Comparison of ENCODE assay signal across 8 mouse cellular contexts in the genomic region with DNA sequence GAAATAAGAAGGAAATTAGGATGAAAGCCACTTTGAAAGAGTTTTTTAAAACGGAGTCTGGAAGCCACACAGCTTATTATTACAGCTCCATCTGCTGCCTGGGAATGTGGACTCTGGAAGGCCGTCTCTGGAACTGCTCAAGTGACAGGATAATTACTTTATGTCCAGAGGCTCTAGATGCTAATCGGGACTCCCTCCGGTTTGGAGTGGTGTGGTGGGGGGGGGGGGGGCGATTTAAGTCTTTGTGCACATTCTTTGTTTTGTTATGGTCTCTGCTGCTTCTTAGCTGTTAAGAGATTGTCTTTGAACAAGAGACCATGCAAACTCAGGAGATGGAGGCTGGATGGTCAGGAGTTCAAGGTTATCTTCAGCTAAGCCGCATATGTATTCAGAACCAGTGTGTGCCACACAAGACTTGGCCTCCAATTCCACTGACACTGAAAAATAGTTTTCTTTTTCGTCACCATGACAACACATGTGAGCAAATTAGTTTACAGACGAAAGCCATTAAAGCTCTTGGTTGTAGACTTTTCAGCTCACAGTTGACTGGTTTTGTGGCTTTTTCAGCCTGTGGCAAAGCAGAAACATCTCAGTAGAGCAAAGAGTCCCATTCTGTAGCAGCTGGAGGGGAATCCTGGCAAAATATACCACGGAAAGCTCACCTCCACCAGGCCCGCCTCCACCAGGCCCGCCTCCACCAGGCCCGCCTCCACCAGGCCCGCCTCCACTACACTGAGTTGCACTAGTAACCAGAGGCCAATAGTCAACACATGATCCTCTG. TPM values are rescaled to one million over a fixed set of nuclear protein-coding genes. Genes with fewer than 3 reads are reported as not detected.
DNase-seq lines count a peak whose midpoint lies in the region; ATAC-seq lines count a peak whose summit lies in the region.

No protein-coding gene starts in this region.

- H3K9ac ChIP-seq in forebrain, embryonic 15.5 days (replicated peaks): no peak overlapping the region
- H3K9ac ChIP-seq in hindbrain, embryonic 11.5 days (ENCODE audit: low read depth, low read length): no peak overlapping the region
- no peak overlapping the region for H3K9ac ChIP-seq in limb, embryonic 12.5 days (replicated peaks)

- ATAC-seq in forebrain, embryonic 15.5 days (replicated peaks): no peak
- peak; percentile 60; the same call in 1 of the 2 replicates for ATAC-seq in hindbrain, embryonic 11.5 days (ENCODE audit: low FRiP score)
- ATAC-seq in limb, embryonic 12.5 days (ENCODE audit: insufficient number of reproducible peaks, insufficient read depth, low FRiP score, low TSS enrichment, low read depth): peak; percentile 63; the same call in 1 of the 2 replicates
- no peak; the same call in 1 of the 2 replicates for ATAC-seq in megakaryocyte progenitor cell, adult 5-6 weeks (replicated peaks; ENCODE audit: poor library complexity)

- 35% methylated on average over 13 of the region's 13 CpGs for WGBS in forebrain, embryonic 10.5 days
- WGBS in forebrain, embryonic 15.5 days: 34% methylated on average over 13 of the region's 13 CpGs
- WGBS in hindbrain, embryonic 11.5 days: 41% methylated on average over 13 of the region's 13 CpGs
- WGBS in limb, embryonic 12.5 days: 22% methylated on average over 13 of the region's 13 CpGs

- H3K4me2 ChIP-seq in forebrain, embryonic 15.5 days (replicated peaks): no peak overlapping the region
- H3K4me2 ChIP-seq in hindbrain, embryonic 11.5 days (replicated peaks; ENCODE audit: low read depth, low read length): no peak overlapping the region
- 0 out of 2 replicates have a peak overlapping the region, but pooled peaks have one; percentile 17 for H3K4me2 ChIP-seq in limb, embryonic 12.5 days

- peaks cover 35% of the 10 kb centered on the region for H3K4me1 ChIP-seq in forebrain, embryonic 10.5 days
- peaks cover 12% of the 10 kb centered on the region; the same call in 1 of the 2 replicates for H3K4me1 ChIP-seq in forebrain, embryonic 15.5 days
- no peaks in the 10 kb centered on the region for H3K4me1 ChIP-seq in hindbrain, embryonic 11.5 days (replicated peaks; ENCODE audit: control insufficient read depth, insufficient read depth, low read length)
- peaks cover 32% of the 10 kb centered on the region for H3K4me1 ChIP-seq in limb, embryonic 12.5 days (replicated peaks)

- H3K4me3 ChIP-seq in forebrain, embryonic 10.5 days: no peak overlapping the region
- H3K4me3 ChIP-seq in forebrain, embryonic 15.5 days: no peak overlapping the region
- H3K4me3 ChIP-seq in hindbrain, embryonic 11.5 days (ENCODE audit: low read depth, low read length): no peak overlapping the region
- H3K4me3 ChIP-seq in limb, embryonic 12.5 days (replicated peaks): no peak overlapping the region

- H3K27ac ChIP-seq in forebrain, embryonic 10.5 days: peak overlapping the region; percentile 12; the same call in 1 of the 2 replicates
- H3K27ac ChIP-seq in forebrain, embryonic 15.5 days (replicated peaks): no peak overlapping the region
- no peak overlapping the region for H3K27ac ChIP-seq in hindbrain, embryonic 11.5 days (ENCODE audit: low read depth, low read length)
- H3K27ac ChIP-seq in limb, embryonic 12.5 days: peak overlapping the region; percentile 86

- H3K9me3 ChIP-seq in forebrain, embryonic 10.5 days: peaks cover 4% of the 10 kb centered on the region; the same call in 1 of the 2 replicates
- H3K9me3 ChIP-seq in forebrain, embryonic 15.5 days: no peaks in the 10 kb centered on the region
- no peaks in the 10 kb centered on the region for H3K9me3 ChIP-seq in hindbrain, embryonic 11.5 days (ENCODE audit: control insufficient read depth, low read length)
- H3K9me3 ChIP-seq in limb, embryonic 12.5 days: no peaks in the 10 kb centered on the region

- no peak for DNase-seq in forebrain, embryonic 10.5 days (ENCODE audit: extremely low spot score, low spot score)
- DNase-seq in MN1 (ENCODE audit: low spot score): peak; percentile 94
- DNase-seq in hindbrain, embryonic 11.5 days (ENCODE audit: low spot score): peak; percentile 51
- no peak for DNase-seq in thymus, postnatal 25 days
- no peak for DNase-seq in thymus, postnatal 10 days (ENCODE audit: low spot score in 2 of 2)

- H3K36me3 ChIP-seq in forebrain, embryonic 10.5 days (replicated peaks): no peaks in the 10 kb centered on the region
- H3K36me3 ChIP-seq in forebrain, embryonic 15.5 days: no peaks in the 10 kb centered on the region
- no peaks in the 10 kb centered on the region for H3K36me3 ChIP-seq in hindbrain, embryonic 11.5 days (ENCODE audit: control insufficient read depth, insufficient read depth, low read length)
- no peaks in the 10 kb centered on the region for H3K36me3 ChIP-seq in limb, embryonic 12.5 days

- H3K27me3 ChIP-seq in forebrain, embryonic 10.5 days (ENCODE audit: poor library complexity, severe bottlenecking): no peaks in the 10 kb centered on the region
- H3K27me3 ChIP-seq in forebrain, embryonic 15.5 days: no peaks in the 10 kb centered on the region
- H3K27me3 ChIP-seq in hindbrain, embryonic 11.5 days (ENCODE audit: control insufficient read depth, insufficient read depth, low read length): no peaks in the 10 kb centered on the region
- H3K27me3 ChIP-seq in limb, embryonic 12.5 days: no peaks in the 10 kb centered on the region

RNA-seq across cellular contexts. Expression of a gene that starts 31.4 kb away (rescaled TPM):
- 105 and 106 TPM in 2 replicates for polyA plus RNA-seq in forebrain, embryonic 10.5 days (2016; fragmentation: Nextera tagmentation; extraction: Ambion mirVana)
- polyA plus RNA-seq in forebrain, embryonic 15.5 days (2015; fragmentation: Nextera tagmentation; extraction: Ambion mirVana): 57.9 and 62.0 TPM in 2 replicates
- 89.8 and 93.2 TPM in 2 replicates for polyA plus RNA-seq in hindbrain, embryonic 11.5 days (2014; fragmentation: Nextera tagmentation; extraction: Ambion mirVana)
- polyA plus RNA-seq in limb, embryonic 12.5 days (2016; fragmentation: Nextera tagmentation; extraction: Ambion mirVana): 131 and 133 TPM in 2 replicates
- total RNA-seq in megakaryocyte progenitor cell, adult 5-6 weeks (2015): 96.1 and 99.7 TPM in 2 replicates
- total RNA-seq in megakaryocyte progenitor cell, adult 5-6 weeks (2017): 120 and 136 TPM in 2 replicates

Comparison
In these comparisons a context has a peak if more than half of its experiments do, and no peak if none do; other contexts are left out.
1. H3K27ac ChIP-seq: peak in forebrain, embryonic 10.5 days (single experiment) and limb, embryonic 12.5 days (single experiment); none in forebrain, embryonic 15.5 days (single experiment) and hindbrain, embryonic 11.5 days (single experiment).
2. DNase-seq: peak in MN1 (single experiment) and hindbrain, embryonic 11.5 days (single experiment); none in forebrain, embryonic 10.5 days (single experiment), thymus, postnatal 25 days (single experiment) and thymus, postnatal 10 days (0 of 2).
3. ATAC-seq: peak in hindbrain, embryonic 11.5 days (single experiment) and limb, embryonic 12.5 days (single experiment); none in forebrain, embryonic 15.5 days (single experiment) and megakaryocyte progenitor cell, adult 5-6 weeks (single experiment).